Mouse (Mus musculus) cerebral cortex, adult 2 months (tissue): ENCODE measurements around the gene Zfp870.

ENCODE experiments used
- WGBS: fragments of 180-500 bp; shearing (Covaris S2); methylation state at CpG from one replicate; pipeline ENCODE4 v1.1.7; 2018; 5-methylcytosine and 5-hydroxymethylcytosine counted together

Zfp870 gene

DNA sequence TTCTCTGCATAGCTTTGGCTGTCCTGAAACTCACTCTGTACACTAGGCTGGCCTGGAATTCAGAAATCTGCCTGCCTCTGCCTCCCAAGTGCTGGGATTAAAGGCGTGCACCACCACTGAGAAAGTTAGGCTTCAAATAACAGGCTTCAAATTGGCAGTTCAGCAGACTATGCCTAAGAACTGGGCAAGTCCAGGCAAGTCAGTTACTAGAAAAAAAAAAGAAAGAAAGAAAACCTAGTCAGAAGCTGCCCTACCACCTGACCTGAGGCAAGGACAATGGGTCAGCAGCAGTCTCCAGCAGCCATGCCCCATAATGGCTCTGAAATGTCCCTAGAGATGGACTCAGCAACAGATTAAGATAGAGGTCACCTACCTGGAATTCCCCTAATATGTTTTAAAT is 20.0 kb downstream of the Zfp870 start:
- 98% methylated on average over 1 of the region's 1 CpGs for WGBS

DNA sequence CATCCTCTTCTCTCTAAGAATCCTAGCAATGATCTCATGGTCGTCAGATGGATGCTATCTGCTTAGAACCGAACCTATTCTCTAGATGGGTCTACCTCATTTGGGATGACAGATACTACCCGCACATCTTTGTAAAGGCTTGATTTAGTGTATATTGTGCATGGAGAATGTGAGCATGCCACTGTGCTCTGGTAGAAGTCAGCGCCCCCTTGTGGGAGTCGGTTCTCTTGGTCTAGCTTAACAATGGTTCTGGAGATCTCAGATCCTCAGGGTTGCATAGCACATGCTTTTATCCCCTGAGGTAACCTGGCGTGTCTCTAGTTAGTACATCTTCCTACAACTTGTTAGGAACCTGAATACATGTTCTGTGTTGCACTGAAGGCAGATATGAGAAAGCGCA is 24.2 kb downstream of the Zfp870 start:
- 63% methylated on average over 5 of the region's 7 CpGs for WGBS

DNA sequence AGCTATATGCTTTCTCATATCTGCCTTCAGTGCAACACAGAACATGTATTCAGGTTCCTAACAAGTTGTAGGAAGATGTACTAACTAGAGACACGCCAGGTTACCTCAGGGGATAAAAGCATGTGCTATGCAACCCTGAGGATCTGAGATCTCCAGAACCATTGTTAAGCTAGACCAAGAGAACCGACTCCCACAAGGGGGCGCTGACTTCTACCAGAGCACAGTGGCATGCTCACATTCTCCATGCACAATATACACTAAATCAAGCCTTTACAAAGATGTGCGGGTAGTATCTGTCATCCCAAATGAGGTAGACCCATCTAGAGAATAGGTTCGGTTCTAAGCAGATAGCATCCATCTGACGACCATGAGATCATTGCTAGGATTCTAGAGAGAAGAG is 34.7 kb downstream of the Zfp870 start:
- WGBS, result 74% methylated on average over 4 of the region's 6 CpGs

DNA sequence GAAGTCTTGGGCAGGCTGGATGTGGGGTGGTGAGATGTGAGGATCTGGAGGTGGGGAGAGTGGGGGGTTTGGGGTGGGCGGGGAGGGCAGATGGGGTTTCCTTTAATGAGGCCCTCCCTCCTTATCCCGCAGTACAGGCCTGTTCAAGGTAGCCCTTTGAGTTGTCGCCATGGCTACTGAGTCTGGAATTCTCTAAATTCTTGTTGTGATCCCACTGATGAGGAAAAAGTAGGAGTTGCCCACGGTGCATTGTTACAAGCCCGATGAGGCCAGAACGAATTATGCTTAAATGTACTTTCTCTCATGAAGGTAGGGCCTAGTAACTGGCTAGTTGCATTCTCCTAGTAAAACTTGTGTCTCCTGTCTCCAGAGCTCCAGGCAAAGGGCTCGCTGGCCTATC is 39.9 kb downstream of the Zfp870 start:
- WGBS, result 37% methylated on average over 7 of the region's 7 CpGs

DNA sequence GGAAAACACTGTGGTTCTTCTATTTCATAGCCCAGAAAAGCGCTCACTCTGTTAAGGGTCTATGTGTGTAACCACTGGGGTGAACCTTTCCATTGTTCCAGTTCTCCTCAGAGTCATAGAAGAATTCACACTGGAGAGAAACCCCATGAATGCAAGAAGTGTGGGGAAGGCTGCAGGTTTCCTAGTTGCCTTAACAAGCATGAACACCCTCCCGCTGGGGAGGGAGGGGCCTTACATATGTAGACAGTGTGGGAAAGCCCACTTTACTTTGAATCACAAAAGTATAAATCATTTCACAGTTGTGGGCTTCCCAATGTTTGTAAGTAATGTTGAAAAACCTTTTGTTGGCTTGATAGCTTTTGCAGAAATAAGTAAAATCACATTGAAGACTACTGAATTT is 50.1 kb downstream of the Zfp870 start:
- WGBS, result 75% methylated on average over 2 of the region's 2 CpGs

DNA sequence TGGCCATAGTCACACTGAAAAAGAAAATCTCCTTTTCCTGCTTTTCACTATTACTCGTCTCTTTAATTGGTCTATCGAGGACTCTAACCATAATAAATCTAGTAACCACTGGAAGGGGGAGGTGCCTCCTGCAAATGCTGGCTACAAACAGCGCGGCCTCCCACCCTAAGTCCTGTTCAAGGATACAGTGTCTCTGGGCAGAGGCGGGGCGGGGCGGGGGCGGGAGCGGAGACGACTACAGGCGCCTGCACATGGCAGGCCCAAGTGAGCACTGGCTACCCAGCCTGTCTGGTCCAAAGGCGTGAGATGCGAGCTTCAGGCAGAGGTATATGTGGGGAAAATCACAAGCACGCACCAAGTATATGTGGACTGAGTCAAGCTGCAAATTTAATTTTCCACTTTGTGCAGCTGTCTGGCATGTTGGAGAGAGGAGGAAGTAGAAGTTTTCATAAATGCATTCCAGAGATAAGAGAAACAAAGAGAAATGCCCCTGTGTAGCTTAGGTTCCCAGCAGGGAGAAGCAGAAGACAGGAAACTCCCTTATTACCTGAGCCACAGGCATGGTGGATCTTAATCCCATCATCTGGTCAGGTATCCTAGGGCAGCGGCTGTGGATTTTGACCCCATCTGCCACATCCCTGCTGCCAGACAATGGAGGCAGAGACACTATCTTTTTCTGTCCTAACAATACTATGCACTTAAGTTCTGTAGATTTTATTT is 52.2 kb downstream of the Zfp870 start:
- 32% methylated on average over 15 of the region's 15 CpGs for WGBS

DNA sequence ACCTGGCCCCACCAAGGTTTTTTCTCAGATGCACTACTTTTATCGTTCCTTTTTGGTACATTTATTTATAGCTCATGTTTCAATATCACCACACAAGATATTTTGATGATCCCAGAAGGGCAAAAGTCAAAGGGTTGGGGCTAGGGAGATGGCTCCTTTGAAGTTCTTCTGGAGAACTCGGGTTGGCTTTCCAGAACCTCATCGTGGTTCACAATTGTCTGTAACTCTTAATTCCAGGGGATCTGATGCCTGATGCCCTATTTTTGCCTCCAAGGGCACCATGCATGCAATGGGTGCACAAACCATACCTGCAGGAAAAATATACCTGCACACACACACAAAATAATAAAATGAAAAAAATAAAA is 61.0 kb downstream of the Zfp870 start:
- 28% methylated on average over 3 of the region's 3 CpGs for WGBS

DNA sequence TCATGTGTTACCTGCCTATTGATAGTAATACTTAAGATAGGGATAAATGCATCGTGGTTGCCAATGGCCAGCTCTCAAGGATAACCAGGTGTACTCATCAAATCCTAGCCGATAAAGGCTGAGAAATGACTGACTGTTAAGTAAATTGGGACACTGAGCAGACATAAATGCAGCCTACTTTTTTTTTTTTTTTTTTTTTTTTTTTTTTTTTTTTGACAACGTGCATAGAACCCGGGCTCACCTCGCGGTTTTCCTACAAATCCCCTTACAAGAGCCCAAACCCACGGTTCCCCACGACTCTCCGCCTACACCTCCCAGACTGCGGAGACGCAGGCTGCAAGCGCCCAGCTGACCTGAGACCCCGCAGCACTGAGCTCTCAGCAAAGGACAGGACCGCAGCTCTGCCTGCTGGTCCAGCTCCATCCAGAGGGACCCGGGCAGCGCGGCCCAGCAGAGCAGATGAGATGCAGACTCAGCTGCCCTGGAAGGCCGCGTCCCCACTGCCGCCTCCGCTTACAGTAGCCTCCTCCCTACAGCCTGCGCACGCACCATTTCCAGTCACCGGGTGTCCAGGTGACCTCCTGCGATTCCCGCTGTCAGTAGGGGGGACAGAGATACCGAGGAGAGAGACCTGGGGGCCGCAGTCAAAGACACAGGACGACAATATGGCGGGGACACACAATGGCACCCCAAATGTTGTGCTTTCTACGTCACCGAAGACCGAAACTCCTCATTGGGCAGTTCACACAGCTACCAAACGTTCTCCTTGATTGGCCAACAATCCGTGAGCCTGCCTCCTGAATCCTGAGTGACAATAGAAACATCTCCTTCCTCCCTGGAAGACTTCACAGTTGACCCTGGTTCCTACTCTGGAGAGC is 61.7 kb downstream of the Zfp870 start, which contains the start of gene Zfp799:
Zfp799 (minus strand) TSS at position 722 of the 878 bp plus-strand sequence.
- WGBS, result 1% methylated on average over 35 of the region's 35 CpGs
